Mouse (Mus musculus): Measurements from ENCODE around the gene Otulinl. TPM values are rescaled to one million over a fixed set of nuclear protein-coding genes. Genes with fewer than 3 reads are reported as not detected.
A peak's percentile ranks its signal among the peaks of the same experiment; 100 is the strongest.

The Otulinl gene
- total RNA-seq, 2 experiments from 2014 or later, result 27.8 to 29.1 TPM

DNA sequence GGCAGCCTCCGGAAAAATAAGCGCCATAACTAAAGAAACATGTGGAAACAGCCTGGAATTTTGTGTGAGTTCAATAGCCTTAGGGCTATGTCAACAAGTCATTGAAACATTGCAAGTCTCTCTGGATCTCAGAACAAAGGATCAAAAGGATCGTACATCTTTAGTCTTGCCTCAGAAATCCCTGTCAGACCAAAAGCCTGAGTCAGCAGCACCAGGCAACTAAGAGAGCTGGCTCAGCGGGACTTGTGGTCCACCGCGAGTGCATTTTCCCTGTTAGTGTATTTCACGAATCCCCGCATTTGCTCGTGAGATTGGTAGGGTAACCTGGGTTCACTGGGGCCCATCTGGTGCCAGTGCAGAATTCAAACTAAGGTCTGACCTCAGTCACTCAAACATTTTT lies 1.2 kb upstream of the Otulinl start:
- no peak for DNase-seq (ENCODE audit: low spot score in 2 of 2)

DNA sequence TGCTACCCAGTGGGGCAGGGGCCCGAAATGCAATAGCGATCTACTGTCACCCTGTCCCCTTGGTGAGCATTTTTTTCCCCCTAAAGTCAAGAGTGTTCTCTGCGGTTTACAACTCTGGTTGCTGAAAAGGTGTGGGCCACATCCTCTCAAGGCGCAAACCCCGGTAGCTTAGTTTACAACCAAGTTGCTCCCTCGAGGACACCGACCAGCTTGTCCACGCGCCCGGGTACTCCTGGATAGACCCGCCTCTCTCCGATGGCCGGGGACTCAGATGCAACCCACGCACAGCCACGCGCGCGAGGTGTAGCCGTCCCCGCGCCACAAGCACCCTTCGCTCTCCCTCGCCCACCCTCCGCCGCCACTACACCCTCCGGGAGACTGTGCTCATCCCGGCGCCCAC lies 382 bp downstream of the Otulinl start:
- DNase-seq (ENCODE audit: low spot score in 2 of 2), result no peak

DNA sequence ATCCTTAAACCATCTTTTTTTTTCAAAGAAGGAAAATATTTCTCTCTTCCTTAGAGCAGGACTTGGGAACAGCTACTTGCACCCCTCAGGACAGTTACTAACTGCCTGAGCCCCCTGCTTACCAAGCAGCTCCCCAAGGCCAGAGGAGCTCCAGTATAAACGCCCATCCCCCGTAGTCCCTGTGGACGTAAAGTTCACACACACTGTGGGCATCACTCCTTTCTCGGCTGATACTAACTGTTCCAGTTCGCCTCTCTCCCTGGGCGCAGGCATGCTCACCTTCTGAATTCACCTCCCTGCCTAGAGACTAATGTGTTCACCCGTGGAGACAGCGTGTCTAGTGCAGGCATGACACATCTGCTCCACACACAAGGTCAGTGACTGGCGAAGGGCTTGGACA lies 2.9 kb downstream of the Otulinl start:
- DNase-seq (ENCODE audit: low spot score in 2 of 2), result no peak

DNA sequence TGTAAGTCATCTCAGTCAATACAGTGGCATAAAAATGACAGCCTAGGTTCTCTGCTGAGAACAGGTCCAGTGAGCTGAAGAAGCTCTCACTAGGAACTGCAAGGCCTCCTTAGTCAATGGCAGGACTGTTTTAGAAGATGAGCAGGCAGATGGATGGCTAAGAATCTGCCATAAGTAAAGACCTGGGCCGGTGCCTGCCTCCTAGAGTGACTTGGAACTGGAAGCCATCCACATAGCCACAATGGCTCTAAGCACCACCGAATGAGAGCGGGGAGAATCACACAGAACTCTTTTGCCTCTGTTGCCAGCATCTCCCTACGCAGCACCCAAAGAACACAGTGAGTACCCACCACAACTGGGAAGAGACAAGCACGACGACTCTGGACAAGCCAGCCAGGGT lies 3.6 kb downstream of the Otulinl start:
- DNase-seq (ENCODE audit: low spot score in 2 of 2), result no peak

DNA sequence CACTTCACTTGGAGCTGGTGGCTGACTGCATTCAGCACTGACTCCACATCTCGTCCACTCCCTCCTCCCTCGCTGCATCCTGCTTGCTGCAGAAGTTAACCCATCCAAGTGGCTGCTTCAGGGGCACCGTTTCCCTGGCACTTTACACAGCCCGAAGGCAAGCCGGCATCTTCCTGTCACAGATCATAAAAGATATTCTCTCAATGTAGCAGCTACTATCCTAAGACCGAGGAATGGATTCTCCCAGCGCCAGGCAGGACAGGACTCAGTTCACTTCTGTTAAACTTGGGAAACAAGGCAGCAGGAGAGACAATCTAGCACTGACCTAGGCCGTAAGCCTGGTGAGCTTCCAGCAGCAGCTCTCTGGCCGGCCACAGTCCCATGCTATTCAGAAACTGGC lies 5.2 kb downstream of the Otulinl start:
- no peak for DNase-seq (ENCODE audit: low spot score in 2 of 2)

DNA sequence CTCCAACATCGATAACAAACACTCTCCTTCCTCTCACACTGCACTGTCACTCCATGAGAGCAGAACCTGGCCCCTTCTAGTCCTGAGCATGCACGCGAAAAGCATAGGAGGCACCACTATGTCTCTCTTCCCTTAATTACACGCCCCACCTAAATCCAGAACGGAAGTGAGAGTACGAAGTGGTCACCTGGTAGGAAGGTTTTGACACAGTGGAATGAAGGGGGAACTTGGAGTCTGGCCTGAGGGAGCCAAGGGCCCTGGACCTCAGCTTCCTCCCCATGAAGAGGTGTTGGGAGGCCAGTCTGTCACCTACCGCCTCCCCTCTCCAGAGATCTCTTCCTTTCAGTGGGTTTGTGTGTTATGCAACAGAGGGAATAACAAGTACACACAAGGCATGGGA lies 6.3 kb downstream of the Otulinl start:
- DNase-seq (ENCODE audit: low spot score in 2 of 2), result no peak

DNA sequence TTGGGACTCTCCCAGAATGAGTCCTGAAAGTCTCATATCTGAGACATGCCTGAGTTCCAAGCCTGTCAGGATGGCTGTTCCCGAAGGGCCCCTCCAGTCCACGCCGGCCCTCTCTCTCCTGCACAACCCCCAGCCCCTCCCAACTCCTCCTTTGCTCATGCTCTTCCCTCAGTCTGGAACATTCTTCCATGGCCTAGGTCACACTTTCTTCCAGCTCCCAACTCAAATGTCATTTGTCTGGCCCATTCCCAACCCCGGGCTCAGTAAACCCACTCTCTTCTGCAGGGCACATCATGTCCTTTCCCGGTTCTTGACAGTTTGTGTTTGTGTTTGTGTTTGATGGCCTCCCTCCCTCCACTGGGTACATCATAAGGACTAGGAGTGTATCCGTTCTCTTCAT lies 7.3 kb downstream of the Otulinl start:
- no peak for DNase-seq (ENCODE audit: low spot score in 2 of 2)

DNA sequence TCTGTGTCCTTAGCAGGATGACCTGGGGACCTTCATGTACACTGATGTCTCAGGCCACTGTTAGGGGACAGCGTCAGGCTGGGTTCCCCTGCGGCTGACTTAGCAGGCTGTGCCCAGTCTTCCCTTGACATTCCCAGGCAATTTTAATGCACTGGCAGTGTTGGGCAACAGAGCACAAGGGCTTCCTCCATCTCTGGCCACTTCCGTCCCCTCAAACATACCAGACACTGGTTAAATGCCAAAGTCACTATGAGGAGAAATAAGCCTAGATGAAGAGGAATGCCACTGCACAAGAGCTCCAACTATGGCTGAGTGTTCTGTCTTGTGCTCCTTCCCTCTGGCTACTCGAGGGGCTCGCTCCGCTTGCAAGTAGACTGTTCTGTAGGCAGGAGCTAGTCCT lies 8.2 kb downstream of the Otulinl start:
- DNase-seq (ENCODE audit: low spot score in 2 of 2), result no peak

DNA sequence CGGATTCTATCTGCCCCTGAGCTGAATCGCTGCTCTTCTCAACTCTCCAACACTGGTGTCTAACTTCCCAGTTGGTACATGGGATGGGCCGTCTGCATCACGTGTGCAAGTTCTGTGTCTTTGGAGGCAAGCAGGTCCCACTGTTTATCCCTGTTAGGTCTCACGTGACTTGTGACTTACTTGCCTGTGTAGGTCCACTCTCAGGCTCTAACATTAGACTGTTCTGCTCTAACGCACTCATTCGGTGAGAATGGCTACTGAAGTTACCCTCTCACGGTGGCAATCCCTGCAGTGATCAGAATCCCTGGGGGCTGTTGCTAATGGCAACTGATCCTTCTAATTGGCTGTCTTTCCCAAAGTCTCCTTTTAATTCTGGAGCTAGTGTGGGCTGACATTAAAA lies 9.1 kb downstream of the Otulinl start:
- no peak for DNase-seq (ENCODE audit: low spot score in 2 of 2)

DNA sequence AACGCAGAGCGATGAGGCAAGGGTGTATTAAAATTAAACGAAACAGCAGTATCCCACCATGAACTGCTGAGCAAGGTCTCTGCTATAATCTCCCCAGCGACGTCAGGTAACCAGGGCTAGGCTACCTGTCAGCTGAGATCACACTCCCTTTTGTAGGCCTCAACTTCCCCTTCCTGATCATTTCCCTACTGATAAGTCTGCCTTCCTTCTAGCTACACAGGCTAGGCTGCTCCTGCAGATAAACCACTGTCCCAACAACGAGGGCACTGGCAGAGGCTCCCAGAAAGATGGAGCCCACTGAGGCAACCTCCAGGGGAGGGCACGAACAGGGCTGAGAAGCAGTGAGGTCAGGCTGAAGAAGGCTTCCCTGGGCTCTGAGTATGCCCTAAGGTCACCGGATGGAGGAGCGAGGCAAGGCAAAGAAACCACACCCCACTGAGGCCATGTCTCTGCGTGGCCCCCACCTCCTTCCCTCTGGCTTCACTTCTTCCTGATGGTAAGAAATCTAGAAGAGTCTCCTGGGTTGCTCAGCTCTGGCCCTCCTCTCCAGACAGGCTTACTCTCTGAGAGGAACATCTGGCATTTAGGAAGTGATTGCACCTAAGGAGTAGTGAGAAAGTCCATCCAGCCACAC lies 9.7 kb downstream of the Otulinl start:
- DNase-seq (ENCODE audit: low spot score in 2 of 2), result no peak

DNA sequence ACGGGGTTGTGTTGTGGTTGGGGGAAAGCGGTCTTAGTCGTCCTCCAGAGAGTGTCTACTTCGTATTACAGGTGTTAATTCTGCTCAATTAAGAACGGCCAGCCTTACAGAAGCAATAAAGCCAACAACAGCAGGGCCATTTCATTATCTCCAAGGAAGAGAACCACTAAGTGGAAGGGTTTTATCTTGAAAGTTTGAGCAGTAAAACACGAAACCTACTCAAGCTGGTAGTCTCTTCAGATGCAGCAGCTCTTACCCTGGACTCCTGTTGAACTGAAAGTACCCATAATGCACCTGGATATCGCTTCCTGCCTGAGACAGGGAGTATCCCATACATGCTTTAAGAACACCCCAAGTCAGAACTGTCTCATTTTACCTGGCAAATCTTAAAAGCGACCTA lies 10.7 kb downstream of the Otulinl start:
- no peak for DNase-seq (ENCODE audit: low spot score in 2 of 2)

DNA sequence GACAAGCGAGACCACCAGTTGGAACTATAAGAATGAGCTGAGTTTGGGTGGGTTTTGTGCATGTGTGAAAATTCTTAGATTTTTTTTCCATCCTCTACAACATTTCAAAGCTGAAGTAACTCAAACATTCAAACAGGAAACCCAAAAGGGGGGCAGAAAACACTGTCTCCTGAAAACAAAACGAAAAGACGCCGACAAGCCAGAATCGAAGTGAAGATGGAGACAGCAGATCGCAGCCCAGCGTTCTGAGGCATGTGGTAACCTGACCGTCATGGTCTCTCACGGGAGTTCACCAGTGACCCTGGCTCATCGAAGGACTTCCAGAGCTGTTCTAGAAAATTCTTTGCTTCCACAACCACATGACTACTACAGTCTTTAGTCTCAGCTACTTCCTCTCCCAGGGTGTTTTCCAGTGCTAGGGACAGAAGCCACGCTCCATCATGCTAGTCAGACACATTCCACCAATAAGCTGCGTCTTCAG lies 11.4 kb downstream of the Otulinl start:
- DNase-seq (ENCODE audit: low spot score in 2 of 2), result no peak

DNA sequence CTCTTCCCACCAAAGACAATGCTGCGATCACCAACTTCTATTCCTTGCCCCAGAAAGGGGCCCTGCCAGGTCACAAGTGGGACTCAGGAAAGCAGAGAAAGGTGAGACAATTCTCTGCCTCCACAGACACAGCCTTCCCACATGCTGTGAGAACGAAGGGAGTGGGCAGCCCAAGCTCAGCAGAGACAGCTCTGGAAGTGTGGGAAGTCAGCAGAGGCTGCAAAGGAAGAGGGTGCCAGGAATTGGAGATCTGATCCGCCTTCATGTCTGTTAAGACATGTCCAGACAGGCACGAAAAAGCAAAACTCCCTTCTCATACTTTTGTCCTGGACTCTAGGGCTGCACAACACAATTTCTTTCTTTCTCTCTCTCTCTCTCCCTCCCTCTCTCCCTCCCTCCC lies 12.1 kb downstream of the Otulinl start:
- DNase-seq (ENCODE audit: low spot score in 2 of 2), result peak in 1 of 2 experiments; percentile 66

DNA sequence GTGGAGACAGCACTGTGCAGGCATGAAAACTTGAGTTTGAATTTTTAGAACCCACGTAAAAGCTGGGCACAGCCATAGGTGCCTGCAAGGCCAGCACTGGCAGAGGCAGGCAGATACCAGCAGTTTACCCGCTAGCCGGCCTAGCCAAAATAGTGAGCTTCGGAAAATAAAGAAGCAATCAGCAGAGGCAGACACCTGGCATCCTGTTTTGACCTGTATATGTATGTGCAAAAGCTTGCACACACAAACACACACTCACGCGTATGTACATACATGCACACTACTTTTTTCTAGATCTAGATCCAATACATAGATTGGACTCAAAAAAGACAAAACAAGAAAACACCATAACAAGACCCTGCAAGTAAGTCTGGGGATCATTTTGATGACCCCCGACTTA lies 12.8 kb downstream of the Otulinl start:
- no peak for DNase-seq (ENCODE audit: low spot score in 2 of 2)

DNA sequence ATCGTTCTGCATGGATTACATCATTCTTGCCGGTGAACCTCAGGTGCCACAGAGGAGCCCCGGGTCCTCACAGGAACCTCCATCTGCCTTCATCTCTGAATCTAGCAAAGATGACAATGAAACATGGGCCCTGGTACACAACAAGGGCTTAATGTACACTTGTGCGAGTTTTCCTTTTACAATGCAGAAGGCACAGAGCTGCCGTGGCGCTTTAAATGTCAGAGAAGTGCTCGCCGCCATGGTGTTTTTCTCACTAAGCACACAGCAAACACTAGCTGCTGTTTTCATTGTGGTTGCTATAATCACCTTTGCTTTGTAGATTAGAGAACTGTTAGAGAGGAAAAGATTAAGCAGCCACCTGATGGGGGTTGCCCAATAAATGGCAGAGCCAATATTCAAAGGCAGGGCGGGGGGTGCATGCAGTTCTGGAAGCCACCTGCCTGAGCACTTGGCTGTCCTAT lies 13.3 kb downstream of the Otulinl start:
- no peak for DNase-seq (ENCODE audit: low spot score in 2 of 2)

DNA sequence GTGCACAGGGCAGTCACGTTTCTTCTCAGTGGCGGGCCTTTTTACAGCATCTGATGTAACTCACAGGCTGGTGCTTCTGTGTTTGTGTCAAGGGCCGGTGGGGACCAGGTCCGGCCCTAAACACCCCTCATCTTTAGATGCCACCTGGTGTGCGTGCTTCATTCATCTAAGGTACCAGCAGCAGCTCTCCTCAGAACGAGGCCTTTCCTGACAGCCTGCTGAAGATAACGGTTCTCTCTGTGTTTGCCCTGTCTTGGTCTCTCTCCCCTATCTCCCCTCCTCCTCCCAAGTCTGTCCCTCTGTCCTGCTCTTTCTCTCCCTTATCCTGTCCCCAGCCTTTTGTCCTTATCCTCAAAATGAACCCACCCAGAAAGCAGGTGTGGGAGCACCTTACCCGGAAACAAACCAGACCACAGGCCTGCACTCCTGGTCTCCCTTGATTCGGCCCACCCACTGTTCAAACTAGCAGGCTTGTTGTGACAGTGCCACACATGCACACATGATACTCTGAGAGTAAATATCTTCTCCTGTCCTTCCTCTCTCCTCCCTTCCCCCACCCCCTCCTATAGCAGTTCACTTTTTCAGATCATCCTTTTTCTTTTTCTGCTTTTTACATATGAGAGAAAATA lies 14.4 kb downstream of the Otulinl start:
- DNase-seq (ENCODE audit: low spot score in 2 of 2), result no peak

DNA sequence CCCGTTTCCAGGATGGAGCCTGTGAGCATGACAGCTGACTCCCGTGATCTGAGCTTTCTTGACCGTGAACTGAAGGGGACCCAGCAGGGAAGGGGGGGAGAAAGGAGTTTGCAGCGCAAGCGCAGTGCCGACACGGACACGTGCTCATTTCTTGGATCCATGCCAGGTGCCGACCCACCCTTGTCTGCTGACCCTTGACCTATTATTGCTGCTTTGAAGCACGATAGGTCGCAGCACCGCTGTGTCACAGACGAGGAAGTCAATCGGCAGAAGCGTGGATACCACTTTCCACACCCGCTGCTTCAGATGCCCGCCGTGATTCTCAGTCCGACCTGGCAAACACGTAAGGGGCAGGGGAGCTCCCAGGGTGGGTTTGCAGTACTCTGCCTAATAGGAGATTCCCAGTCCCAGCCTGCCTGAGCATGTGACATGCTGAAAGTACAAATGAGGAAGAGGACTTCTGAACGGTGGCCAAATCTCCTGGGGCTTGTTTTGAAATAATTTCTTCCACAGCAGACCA lies 15.9 kb downstream of the Otulinl start:
- no peak for DNase-seq (ENCODE audit: low spot score in 2 of 2)

DNA sequence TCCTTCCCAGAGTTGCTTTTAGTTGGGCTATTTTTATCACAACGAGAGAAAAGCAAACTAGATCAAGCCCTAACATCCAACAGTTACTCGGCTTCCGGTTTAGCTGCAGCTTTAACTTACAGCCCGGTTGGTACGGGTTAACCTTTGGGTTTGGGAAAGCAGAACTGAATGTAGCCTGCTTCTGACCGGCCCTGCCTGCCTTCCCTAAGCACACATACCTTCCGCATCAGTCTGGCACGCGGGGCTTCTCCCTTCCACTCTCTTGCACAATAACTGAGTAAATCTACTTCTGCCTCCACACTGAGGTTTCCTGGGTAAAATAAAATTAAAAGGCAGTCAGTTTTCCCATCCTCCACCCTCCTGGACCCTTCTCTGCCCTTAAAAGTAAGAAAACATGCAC lies 17.3 kb downstream of the Otulinl start:
- no peak for DNase-seq (ENCODE audit: low spot score in 2 of 2)

DNA sequence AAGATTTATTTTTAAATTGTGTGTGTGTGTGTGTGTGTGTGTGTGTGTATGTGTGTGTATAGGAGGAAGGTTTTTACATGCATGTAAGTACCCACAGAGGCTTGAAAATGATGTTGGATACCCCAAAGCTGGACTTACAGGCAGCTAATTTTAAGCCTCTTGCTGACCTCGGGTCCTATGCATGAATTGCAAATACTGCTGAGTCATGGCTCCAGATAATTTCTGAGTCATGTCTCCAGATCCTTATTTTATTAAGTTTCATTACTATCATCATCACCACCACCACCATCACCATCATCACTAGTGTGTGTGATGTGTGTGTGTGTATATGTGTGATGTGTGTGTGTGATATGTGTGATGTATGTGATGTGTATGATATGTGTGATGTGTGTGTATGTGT lies 18.7 kb downstream of the Otulinl start:
- no peak for DNase-seq (ENCODE audit: low spot score in 2 of 2)

DNA sequence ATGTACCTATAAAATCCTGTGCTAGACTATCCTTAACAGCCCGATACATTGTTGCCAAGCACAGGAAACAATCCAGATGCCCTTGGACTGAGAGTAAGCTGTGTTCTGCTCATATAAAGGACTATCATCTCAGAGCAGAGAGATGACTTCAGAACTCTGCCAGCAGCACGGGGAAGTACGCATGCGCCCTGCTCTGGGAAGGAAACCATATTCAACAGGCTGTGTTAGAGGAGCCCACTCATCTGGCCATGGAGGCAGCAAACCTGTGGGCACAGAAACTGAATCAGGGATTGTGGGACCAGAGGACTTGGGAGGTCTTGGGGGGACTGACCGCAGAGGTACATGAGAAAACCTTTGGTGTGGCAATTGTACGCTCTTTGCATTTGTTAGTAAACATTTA lies 19.7 kb downstream of the Otulinl start:
- no peak for DNase-seq (ENCODE audit: low spot score in 2 of 2)

DNA sequence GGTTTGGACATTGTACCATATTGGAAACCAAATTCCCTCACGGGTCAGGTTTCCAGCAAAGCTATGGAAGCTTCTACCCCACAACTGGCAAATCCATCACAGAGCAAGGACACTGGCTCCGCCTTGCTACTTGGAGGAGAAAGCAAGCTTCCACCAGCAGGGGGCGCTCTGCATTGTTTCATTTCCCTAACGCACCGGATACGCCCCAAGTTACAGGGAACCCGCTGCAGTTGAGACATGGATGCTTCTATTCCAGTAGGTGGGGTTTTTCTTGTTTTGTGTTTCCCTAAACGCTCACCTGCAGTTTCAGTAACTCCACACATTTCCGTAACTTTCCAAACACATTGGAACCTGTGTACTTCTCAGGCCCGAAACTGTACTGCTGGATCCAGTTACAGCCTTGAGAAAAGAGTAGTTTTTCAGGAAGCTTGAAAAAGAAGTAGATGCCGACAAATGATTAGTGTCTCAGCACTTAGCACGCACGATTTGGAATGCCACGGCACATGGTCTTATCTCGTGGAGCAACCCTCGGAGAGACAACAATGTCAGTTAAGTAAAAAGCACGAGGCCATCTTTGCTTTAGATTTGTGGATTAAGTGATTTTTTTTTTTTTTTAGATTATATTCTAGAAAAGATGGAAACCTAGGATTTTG lies 21.7 kb downstream of the Otulinl start:
- peak; percentile 76 to 96 for DNase-seq (ENCODE audit: low spot score in 2 of 2)

DNA sequence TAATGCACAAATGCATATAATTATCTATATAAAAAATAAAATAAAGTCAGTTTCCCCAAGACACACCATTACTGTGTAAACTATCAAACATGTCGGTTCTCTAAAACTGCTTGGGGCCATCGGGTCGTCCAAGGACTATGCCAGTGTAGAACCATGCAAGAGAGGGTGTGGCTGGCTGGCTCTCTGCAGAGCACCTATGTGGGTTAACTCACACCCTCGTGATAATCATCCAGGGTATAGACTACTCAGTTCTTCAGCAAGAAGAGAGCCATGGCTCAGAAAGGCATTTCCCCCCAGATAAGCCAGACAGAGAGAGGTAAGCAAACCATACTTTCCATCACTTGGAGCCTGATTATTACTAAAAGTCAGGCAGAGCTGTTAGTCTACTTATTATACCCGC lies 22.2 kb downstream of the Otulinl start:
- no peak for DNase-seq (ENCODE audit: low spot score in 2 of 2)

Measured in layer of hippocampus, adult 18-20 months (tissue).